Mouse (Mus musculus) thymus, postnatal 36 days (tissue): Measurements from ENCODE around the gene Dlg5.

Source experiments
- DNase-seq, 2 experiments: peaks; one replicate each; pipeline ENCODE4 v3.0.0; 2022; ENCODE audit warnings: mixed read lengths in 2 of 2

Gene Dlg5

DNA sequence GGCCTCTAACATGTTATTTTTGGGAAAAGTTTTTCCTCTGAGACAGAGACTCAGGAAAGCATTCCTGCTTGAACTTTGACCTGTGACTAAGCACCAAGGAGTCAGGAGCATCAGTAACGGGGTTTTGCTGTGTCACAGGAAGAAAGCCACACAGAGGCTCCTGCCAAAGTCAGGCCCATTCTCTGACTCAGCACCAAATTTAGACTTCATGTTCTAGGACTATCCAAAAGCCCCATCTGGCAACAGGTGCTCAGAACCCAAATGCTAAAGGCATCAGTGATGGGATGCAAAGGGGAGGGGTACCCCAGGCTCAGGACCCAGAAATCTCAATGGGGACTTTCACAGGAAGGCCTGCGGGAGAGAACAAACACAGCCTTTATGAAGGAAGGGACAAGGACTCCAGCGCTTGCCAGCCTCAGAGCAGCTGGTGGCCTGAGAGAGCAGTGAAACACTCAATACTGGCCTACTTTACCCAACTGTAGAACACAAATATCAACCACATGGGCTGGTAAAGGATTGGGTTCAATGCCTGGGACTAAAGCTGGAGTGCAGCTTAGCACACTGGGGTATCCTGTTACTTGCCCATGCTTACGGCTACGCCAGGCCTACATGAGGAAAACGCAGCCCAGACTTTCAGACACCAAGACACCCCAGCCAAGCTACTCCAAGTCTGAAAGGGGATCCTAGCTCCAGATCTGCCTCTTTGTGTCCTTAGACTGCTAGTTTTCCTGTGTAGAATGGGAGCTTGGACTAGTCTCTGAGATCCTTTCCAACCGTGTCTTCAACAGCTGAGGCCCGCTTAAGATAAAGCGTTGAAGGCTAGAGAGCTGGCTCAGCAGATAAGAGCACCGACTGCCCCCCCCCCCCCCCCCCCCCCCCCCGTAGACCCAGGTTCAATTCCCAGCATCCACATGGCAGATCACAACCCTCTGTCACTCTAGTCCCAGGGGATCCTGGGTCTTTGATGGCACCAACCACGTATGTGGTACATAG, 12.8 kb downstream of the Dlg5 start:
- no peak for DNase-seq

- no peak for DNase-seq
Observed at GRCm38 (mm10) chr14:24228549-24228948, 17.2 kb downstream of the Dlg5 start.

GRCm38 (mm10) chr14:24227015-24227414, 18.7 kb downstream of the Dlg5 start:
- DNase-seq = no peak

DNA sequence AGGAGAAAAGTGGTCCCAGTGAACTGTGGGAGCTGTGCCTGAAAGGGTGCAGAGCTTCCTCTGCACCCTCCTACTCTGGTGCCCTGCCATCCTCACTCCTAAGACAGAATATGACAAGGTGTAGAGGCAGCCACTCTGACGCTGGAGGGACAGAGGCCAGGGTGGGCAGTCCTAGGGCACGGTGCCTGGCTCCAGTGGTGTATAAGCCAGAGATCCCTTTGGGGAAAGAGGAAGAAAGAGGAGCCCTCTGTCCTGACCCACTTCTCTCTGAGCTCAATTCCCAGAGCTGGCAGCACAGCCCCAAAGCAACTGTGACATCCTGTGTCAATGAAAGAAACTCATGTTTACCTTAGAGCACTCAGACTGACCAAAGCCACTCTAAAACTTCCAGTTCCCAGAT, 19.4 kb downstream of the Dlg5 start:
- DNase-seq = no peak

DNA sequence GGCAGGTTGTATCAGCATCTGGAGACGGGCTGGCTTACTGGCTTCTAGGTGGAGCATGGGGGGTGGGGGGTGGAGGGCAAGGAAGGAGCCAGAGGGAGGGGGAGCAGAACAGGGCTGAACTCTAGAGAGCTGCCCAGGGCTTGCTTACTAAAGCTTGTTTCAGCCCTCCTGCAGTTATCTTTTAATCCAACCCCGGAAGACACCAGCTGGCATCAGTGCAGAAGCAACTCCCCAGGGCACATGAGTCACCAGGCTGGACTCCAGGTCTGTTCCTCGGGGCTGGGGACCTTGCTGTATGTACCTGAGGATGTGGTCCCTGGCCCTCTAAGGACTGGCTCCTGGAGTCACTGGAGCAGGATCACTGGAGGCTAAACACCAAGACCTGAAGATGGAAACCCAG, 23.0 kb downstream of the Dlg5 start:
- DNase-seq = no peak

DNA sequence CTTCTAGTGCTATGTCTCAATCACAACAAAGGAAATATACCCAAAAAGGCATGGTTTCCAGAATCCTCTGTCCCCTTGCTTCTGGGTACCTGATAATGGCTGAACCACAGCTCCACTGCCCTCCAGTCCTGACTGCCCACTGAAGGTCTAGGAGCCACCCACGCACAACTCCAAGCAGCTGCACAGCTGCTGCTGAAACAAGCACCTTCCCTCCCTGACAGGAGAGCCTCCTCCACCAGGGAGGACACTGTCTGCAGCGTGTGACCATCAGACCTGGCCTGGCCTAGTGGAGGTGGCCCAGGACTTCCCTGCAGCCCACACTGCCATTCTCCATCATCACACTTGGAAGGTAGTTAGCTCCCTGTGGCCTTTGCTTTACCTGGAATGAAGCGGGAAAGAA, 23.4 kb downstream of the Dlg5 start:
- no peak for DNase-seq

- DNase-seq = no peak
Observed at GRCm38 (mm10) chr14:24217362-24217722, 28.4 kb downstream of the Dlg5 start.

DNA sequence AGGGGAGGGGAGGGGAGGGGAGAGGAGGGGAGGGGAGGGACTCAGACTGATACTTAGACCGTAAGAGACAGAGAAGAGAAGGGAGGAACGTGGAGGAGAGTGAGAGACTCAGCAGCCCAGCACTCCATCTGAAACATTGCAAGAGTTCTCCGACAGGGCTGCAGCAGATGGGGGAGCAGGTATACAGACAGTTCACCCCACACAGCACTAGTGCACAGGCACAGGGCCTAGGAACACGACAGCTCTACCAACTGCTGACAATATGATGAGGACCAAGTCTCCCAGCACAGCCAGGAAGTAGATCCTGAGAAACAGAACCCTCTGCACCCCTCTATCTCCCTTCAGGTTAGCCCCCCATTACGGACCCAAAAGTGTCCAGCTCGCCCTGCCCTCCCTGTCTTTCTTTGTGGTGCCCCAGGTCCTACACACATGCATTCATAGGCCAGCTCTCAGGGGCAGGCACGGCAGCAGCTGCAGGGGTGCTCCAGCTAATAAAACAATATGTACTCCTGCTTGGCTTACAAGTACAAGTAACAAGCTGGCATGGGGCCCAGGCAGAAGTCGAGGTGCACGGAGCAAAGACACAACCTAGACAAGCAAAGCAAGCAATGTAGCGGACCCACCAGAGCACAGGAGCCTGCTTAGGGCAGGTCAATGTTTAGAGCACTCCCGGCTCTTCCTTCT, 28.9 kb downstream of the Dlg5 start:
- no peak for DNase-seq

DNA sequence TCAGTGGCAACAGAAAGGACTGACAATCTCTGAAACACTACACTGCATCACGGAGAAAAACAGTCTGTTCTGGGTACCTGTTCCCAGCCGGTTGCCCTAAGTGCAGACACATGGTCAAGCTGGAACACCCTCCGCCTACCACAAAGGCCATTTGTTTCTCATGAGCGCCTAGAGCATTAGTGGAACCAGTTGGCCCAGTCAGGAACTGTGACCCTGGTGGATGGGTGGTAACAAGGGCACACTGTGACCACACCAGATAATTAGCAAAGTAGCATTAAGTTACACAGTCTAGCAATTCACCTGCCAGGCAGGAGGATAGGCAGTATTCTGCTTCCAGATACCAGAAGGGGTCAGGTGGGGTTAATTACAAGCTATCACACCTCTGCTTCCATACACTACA, 29.7 kb downstream of the Dlg5 start:
- DNase-seq = no peak

DNA sequence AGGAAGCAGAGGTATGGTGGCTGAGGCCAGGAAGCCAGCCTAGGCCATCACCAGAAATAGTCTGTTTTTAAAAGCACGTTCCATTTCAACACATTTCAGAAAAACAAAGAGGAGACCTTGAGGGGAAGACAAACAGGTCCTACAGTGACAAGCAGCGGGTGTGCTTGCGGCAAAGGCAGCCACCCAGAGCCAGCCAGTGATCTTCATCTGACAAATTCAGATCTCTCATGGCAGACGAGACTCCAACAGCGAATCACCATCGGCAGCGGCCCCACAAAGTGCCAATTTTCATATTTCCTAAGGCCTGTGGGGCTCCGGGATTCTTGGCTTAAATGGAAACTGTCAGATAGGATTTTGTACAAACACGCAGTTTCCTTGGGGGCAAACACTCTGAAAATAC, 31.3 kb downstream of the Dlg5 start:
- DNase-seq = no peak

GRCm38 (mm10) chr14:24213336-24213735, 32.4 kb downstream of the Dlg5 start:
- DNase-seq = no peak

- DNase-seq = no peak
Observed at GRCm38 (mm10) chr14:24212861-24213260, 32.9 kb downstream of the Dlg5 start.

DNA sequence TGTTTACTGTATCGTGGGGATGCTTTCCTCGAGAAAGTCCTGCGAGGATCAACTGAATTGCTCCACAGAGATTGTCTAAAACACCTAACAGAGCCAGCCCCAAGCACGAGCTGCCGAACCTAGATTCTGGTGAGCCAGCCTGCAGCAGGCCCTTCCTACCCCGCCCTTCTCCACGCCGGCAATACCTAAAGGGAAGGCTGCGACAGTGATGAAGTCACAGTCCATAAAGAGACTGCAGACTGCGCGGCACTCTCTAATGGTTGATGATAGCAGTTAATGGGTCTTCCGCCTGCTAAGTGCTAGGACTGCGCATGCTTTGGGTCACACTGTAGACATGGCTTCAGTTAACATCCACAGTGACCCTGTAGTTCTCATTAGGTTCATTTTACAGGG, 38.4 kb downstream of the Dlg5 start:
- DNase-seq = no peak

DNA sequence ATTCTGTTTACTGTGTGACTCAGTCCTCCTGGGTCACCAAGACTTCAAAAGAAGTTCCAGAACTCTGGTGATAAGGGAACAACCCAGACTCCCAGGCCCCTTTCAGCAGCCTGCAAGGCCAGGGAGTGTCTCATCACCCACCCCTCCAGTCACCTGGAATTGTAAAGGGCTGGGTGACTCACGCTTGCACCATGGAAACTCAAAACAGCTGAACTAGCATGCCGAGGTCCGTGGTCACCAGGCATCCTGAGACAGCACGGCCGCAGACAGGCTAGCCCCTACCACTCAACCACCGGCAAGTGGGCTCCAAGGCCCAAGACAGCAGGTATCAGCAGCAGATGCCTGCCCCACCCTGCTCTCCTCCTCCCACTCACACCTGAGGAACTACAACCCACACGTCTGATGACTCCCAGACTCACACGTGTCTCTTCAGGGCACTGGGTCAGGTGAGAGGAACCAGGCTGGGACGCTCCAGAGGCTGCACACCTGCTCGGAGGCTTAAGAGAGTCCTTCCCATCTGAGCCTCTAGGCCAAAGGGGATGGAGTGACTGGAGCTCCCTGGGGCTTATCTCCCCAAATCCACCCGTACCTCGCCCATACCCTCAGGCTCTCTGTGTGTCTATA, 38.9 kb downstream of the Dlg5 start:
- DNase-seq = no peak

DNA sequence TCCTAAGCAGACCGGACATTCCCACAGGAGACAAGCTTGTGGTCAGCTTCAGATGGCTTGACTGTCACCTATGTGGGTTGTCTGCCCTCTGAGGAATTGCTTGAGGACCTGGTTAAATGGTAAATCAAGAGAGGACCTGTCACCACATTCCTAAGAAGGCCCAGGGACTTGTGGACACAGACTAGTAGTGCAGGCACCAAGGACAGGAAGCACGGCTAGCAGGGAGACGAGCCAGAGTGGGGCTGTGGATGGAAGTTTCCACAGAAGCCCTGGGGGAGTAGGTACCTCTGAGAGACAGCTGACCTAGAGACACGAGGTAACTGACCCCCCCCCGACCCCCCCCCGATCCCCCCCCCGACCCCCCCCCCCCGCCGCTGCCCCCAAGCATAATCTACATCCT, 39.4 kb downstream of the Dlg5 start:
- DNase-seq = no peak

GRCm38 (mm10) chr14:24205281-24205871, 40.3 kb downstream of the Dlg5 start:
- DNase-seq = no peak

- DNase-seq = no peak
Observed at GRCm38 (mm10) chr14:24203210-24203609, 42.5 kb downstream of the Dlg5 start.

DNA sequence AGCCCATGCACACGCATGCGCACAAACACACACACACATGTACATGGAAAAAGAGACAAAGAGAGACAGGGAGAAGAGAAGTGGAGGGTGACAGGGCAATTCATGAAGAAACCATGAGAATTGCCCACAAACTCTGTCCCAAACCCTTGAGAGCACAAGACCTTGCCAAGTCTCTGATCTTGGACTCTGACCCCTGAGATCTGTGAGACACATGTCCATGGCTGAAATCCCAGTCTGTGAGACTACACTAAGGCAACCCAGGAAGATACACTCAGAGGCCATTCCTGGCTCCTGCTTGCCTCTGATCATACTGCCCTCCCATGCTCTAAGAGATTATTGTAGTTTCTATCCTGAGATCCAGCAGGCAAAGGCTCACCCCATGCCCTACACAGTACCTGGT, 44.9 kb downstream of the Dlg5 start:
- no peak for DNase-seq

DNA sequence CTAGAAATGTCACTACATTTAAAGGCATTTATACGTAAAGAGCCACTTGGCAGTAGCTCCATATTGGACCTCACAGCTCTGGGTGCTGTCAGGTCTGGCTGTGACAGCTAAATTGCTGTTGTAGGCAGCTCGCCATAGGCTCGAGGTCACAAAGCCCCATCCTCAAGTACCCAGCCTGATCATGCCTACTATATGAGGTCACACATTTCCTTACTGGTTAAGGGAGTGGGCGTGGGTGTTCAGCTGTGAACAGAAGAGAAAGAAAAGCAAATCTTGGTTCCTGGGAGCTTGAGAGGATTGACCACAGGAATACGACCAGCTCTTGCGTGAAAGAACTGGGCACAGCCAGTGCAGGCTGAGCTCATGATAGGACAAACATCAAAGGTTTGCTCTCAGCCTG, 46.0 kb downstream of the Dlg5 start:
- DNase-seq = no peak

GRCm38 (mm10) chr14:24197865-24198264, 47.9 kb downstream of the Dlg5 start:
- DNase-seq = no peak

GRCm38 (mm10) chr14:24196947-24197346, 48.8 kb downstream of the Dlg5 start:
- no peak for DNase-seq

DNA sequence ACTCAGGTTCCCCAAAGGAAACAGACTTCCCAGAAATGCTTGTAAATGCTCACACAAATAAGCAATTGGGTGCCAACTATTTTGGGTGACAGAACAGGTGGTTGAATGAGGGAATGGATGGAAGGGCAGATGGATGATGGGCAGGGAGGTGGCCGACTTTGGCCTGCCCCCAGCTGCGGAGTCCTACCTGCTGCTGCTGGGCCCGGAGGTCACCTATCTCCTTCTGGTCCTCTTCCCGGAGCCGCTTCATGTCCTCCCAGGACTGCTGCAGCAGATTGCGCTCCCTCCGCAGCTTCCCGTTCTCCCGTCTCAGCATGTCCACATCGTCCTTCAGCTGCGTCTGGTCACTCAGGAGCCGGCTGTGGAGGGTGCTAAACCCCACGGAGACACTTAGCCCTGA, 55.6 kb downstream of the Dlg5 start:
- DNase-seq = no peak

GRCm38 (mm10) chr14:24189598-24189997, 56.1 kb downstream of the Dlg5 start:
- DNase-seq = no peak
